In genomic region chr1:134201751-134202420, GRCm38 (mm10) we compare ENCODE assay signal across 8 mouse cellular contexts. TPM values are rescaled to one million over a fixed set of nuclear protein-coding genes. Genes with fewer than 3 reads are reported as not detected.
DNase-seq lines count a peak whose midpoint lies in the region; ATAC-seq and TF ChIP-seq lines count a peak whose summit lies in the region.
"Had no signal": no experiment of that assay in that cellular context is flagged by ENCODE, and none has a peak within 500 bp of the region (broad histone marks: within the 10 kb centered on the region; RNA-seq: fewer than 3 reads in every experiment).

No protein-coding gene starts in this region.

- no peaks in the 10 kb centered on the region for H3K27me3 ChIP-seq in liver, postnatal 0 days (ENCODE audit: insufficient read depth, low read length)
- H3K27me3 ChIP-seq: lung, embryonic 15.5 days had no signal

- no peak for TF ChIP-seq EP300 in liver, postnatal 0 days (IDR thresholded peaks at IDR 0.05; ENCODE audit: low read depth)

- peak in 1 of 2 experiments; percentile 59 for DNase-seq in layer of hippocampus, adult 2 months (ENCODE audit: low spot score in 2 of 2)
- DNase-seq in layer of hippocampus, adult 9-11 months, result no peak
- peak; percentile 43 for DNase-seq in WW6 (ENCODE audit: low read depth, low spot score)
- peak; percentile 71 for DNase-seq in gastrocnemius, adult 18-20 months (ENCODE audit: low spot score)
- peak; percentile 72 for DNase-seq in liver, postnatal 0 days
- peak; percentile 83 for DNase-seq in testis, postnatal 10 days (ENCODE audit: low spot score)

- no peaks in the 10 kb centered on the region for H3K9me3 ChIP-seq in liver, postnatal 0 days (ENCODE audit: low read length)
- H3K9me3 ChIP-seq: lung, embryonic 15.5 days had no signal

- H3K4me2 ChIP-seq in liver, postnatal 0 days (ENCODE audit: low read depth, low read length), result no peak overlapping the region
- H3K4me2 ChIP-seq: lung, embryonic 15.5 days had no signal

- peak; percentile 88 for TF ChIP-seq CTCF in layer of hippocampus, adult 2 months (conservative IDR thresholded peaks at IDR 0.05)
- TF ChIP-seq CTCF in liver, postnatal 0 days (IDR thresholded peaks at IDR 0.05; ENCODE audit: low read depth), result peak; percentile 79

- ATAC-seq in CD4-positive, CD25-positive, alpha-beta regulatory T cell, adult 4 months, result peak; percentile 37
- no peak for ATAC-seq in liver, postnatal 0 days

- no peaks in the 10 kb centered on the region for H3K4me1 ChIP-seq in liver, postnatal 0 days (ENCODE audit: insufficient read depth)

- H3K4me3 ChIP-seq in layer of hippocampus, adult 2 months, result no peak overlapping the region
- H3K4me3 ChIP-seq in liver, postnatal 0 days (ENCODE audit: low read depth, low read length), result no peak overlapping the region
- H3K4me3 ChIP-seq: lung, embryonic 15.5 days had no signal

- 44% methylated on average over 3 of the region's 3 CpGs for WGBS in liver, postnatal 0 days (ENCODE audit: insufficient replicate concordance)

- no peaks in the 10 kb centered on the region; the same call in none of the 2 replicates for H3K36me3 ChIP-seq in liver, postnatal 0 days (replicated peaks; ENCODE audit: insufficient read depth, low read length)
- H3K36me3 ChIP-seq: lung, embryonic 15.5 days had no signal

- H3K27ac ChIP-seq in layer of hippocampus, adult 2 months, result peak overlapping the region; percentile 93
- H3K27ac ChIP-seq in liver, postnatal 0 days (ENCODE audit: low read depth), result no peak overlapping the region
- H3K27ac ChIP-seq: lung, embryonic 15.5 days had no signal

- H3K9ac ChIP-seq in liver, postnatal 0 days (replicated peaks), result no peak overlapping the region
- H3K9ac ChIP-seq: lung, embryonic 15.5 days had no signal

RNA-seq across cellular contexts. Expression of gene Mybph, which starts 8.6 kb away (rescaled TPM):
- total RNA-seq in layer of hippocampus, adult 2 months (2021), result not detected
- not detected for polyA plus RNA-seq in CD4-positive, CD25-positive, alpha-beta regulatory T cell, adult 4 months (2017; shearing (Covaris generic))
- 100 to 1,000 TPM; 192 to 275 TPM for total RNA-seq in gastrocnemius, adult 18-20 months (2021)
- polyA plus RNA-seq in liver, postnatal 0 days (2015; fragmentation: Nextera tagmentation; extraction: Ambion mirVana), result 0.14 TPM in 1 of 2 replicates, not detected in the other

RNA-seq across cellular contexts. Expression of gene Chil1, which starts 19.9 kb away (rescaled TPM):
- total RNA-seq in layer of hippocampus, adult 2 months (2021), result 10 to 100 TPM; 11.1 to 12.4 TPM
- polyA plus RNA-seq in CD4-positive, CD25-positive, alpha-beta regulatory T cell, adult 4 months (2017; shearing (Covaris generic)), result under 1 TPM; 0.51 to 0.94 TPM
- total RNA-seq in gastrocnemius, adult 18-20 months (2021), result 1 to 10 TPM; 1.1 to 2.0 TPM
- polyA plus RNA-seq in liver, postnatal 0 days (2015; fragmentation: Nextera tagmentation; extraction: Ambion mirVana), result 18.8 and 19.3 TPM in 2 replicates

RNA-seq across cellular contexts. Expression of gene Adora1, which starts 33.3 kb away (rescaled TPM):
- total RNA-seq in layer of hippocampus, adult 2 months (2021), result 100 to 1,000 TPM; 202 to 221 TPM
- polyA plus RNA-seq in CD4-positive, CD25-positive, alpha-beta regulatory T cell, adult 4 months (2017; shearing (Covaris generic)), result under 1 TPM in 1 of 2 experiments, not detected in 1; 0.26 TPM
- total RNA-seq in gastrocnemius, adult 18-20 months (2021), result under 1 TPM; 0.25 to 0.66 TPM
- 6.4 and 8.3 TPM in 2 replicates for polyA plus RNA-seq in liver, postnatal 0 days (2015; fragmentation: Nextera tagmentation; extraction: Ambion mirVana)

Comparison
In these comparisons a context has a peak if more than half of its experiments do, and no peak if none do; other contexts are left out.
1. RNA of gene Mybph, which starts 8.6 kb away (total RNA-seq): 192 to 275 TPM in gastrocnemius, adult 18-20 months; not detected in layer of hippocampus, adult 2 months; every median in the first group is over 100 times any median in the second.
2. RNA of gene Adora1, which starts 33.3 kb away (total RNA-seq): 202 to 221 TPM in layer of hippocampus, adult 2 months; 0.25 to 0.66 TPM in gastrocnemius, adult 18-20 months; every median in the first group is over 100 times any median in the second.